Mouse (Mus musculus): ENCODE data around the gene Nostrin. TPM values are rescaled to one million over a fixed set of nuclear protein-coding genes. Genes with fewer than 3 reads are reported as not detected.

Nostrin gene
- polyA plus RNA-seq, 1 experiment from 2014 or later, result 0.10 TPM

DNA sequence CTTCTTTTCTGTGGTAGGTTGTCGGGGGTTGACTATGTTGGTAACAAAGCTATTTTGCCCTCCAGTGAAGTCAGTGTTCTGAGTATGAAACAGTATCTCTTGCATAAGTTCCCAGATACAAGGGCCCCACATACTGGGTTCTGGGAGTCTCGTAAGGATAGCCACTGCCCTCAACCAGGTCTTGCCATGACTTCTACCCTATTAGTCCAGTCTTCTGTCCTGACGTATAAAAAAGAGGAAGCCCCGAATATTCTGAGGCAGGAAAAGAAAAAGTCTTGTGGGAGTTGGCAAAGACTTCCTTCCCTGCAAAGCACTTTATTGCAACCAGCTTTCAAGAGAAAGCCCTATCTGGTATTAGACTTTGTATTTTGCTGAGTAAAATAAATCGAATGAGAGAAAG lies 26.4 kb upstream of the Nostrin start:
- ChIA-PET CTCF (interaction anchor here (1.5 kb wide), 1 partner anchor 14 kb away, joined by 3 read pairs; no protein-coding TSS in a partner anchor), POLR2A (no interaction called here)
- ATAC-seq (no peak), DNase-seq (ENCODE audit: low read depth, low spot score) (no peak)
- in situ Hi-C loops (cut with MboI; ENCODE audit: low pct_unique_long_range_greater_than_20kb), result loop anchor here (5.0 to 25.0 kb wide), 3 partner anchors 327 to 547 kb away; no protein-coding TSS in a partner anchor
- H3K27me3 ChIP-seq, result no peaks in the 10 kb centered on the region
- TF ChIP-seq CTCF (IDR thresholded peaks at IDR 0.05), result no peak

DNA sequence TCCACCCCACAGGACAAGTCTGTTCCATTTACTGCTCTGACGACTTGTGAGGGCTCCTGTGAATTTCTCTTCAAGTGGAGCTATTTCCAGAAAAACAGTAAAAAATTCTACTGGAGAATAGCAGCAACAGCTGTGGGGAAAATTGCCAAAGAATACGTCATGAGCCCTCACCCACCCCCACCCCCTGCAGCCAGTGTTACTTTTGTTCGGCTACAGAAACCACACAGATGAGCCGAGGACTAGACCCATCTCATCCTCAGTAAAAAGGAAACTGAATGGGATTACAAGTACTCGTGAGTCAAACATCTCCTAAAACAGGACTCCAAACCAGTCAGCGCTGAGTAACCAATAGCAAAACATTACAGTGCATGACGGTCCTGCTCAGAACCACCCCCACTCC lies 25.9 kb upstream of the Nostrin start:
- ChIA-PET CTCF (interaction anchor here (1.5 kb wide), 1 partner anchor 14 kb away, joined by 3 read pairs; no protein-coding TSS in a partner anchor), POLR2A (no interaction called here)
- H3K27me3 ChIP-seq, result no peaks in the 10 kb centered on the region
- ATAC-seq (peak; percentile 35), DNase-seq (ENCODE audit: low read depth, low spot score) (no peak)
- TF ChIP-seq CTCF (IDR thresholded peaks at IDR 0.05), result no peak
- in situ Hi-C loops (cut with MboI; ENCODE audit: low pct_unique_long_range_greater_than_20kb), result loop anchor here (5.0 to 25.0 kb wide), 3 partner anchors 327 to 547 kb away; no protein-coding TSS in a partner anchor

DNA sequence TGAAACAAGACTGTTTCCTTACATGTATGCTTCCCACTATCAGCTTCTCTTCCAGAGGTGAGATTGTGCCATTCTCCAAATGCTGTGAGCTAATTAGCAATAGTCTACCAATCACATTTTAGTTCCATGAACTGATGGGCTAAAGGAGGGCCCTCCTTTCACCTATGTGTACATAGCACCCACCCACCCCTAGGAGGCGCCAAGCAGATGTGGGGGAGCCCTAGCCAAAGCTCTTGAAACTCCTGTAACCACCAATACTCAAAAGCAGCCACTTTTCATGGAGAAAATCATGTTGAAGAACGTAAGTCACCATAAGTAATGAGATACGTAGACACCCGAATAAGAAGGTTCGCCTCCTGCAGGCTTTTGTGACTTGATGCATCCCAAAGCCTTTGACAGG lies 23.0 kb upstream of the Nostrin start:
- no peaks in the 10 kb centered on the region for H3K27me3 ChIP-seq
- CTCF ChIA-PET, result interaction anchor here (1.3 kb wide), 1 partner anchor 23 kb away, joined by 3 read pairs; the partner anchor contains the start of gene Nostrin
- POLR2A ChIA-PET, result no interaction called here
- DNase-seq (ENCODE audit: low read depth, low spot score) (no peak), ATAC-seq (no peak)
- peak; percentile 42 for TF ChIP-seq CTCF (IDR thresholded peaks at IDR 0.05)
- in situ Hi-C loops (cut with MboI; ENCODE audit: low pct_unique_long_range_greater_than_20kb), result loop anchor here (25.0 kb wide), 2 partner anchors 325 to 550 kb away; no protein-coding TSS in a partner anchor

DNA sequence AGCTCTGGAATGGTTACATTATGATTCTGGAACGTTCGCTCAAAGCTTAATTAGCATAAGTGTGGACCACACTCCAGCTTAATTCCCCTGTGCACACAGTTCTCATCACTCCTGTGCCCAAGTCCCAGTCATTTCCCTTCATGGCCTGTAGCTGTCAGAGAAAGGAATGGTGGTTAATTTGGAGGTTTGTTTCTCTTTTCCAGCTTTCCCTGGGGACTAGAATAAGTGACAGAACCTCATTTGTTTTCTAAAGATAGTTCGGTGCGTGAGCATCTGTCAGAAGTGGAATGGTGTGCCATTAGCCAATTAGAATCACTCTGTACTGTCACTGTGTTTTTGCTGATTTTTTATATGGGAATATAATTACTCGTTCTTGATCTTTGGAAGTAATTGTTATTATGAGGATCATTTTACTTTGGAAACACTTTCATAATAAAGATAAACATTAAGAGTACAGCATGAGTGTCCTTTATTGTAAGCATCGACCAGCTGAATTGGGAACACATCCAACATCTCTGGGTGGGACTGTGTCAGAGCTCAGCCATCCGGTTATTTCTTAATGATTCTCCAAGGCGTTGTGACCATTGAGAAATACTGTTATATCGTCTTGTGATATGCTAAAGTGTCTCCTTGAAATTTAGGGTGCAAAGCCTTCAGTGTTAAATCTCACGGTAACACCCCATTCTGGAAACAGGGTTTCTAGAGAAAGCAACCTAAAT lies 21.6 kb upstream of the Nostrin start:
- no peaks in the 10 kb centered on the region for H3K27me3 ChIP-seq
- no peak for ATAC-seq
- TF ChIP-seq CTCF (IDR thresholded peaks at IDR 0.05), result no peak
- CTCF ChIA-PET, result interaction anchor here (1.3 to 1.4 kb wide), 2 partner anchors 12 to 22 kb away, joined by 3 to 4 read pairs; partner anchors contain the start of gene Nostrin
- DNase-seq (ENCODE audit: low read depth, low spot score), result no peak
- in situ Hi-C loops (cut with MboI; ENCODE audit: low pct_unique_long_range_greater_than_20kb), result loop anchor here (25.0 kb wide), 2 partner anchors 323 to 552 kb away; no protein-coding TSS in a partner anchor
- POLR2A ChIA-PET, result interaction anchor here (0.8 kb wide), 1 partner anchor 36 kb away, joined by 4 read pairs; no protein-coding TSS in a partner anchor

DNA sequence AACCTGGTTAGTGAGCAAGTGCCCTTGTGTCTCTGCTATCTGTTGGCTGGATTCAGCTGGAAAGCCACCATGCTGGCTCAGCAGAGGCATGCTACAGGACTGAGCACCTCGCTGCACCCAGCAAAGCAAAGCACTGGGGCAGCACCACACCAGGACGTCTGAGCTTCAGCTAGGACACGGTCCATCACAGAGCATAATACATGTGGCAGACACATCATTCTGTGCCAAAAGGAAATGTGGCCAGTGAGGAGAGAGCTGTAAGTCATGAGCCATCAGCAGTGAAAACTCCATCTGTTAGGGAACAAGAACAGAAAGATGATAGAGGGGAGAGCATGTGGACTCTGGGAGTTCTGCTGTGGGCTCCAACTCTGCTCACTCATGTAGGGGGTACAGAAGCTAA lies 19.7 kb upstream of the Nostrin start:
- no peak for DNase-seq (ENCODE audit: low read depth, low spot score)
- TF ChIP-seq CTCF (IDR thresholded peaks at IDR 0.05), result no peak
- H3K27me3 ChIP-seq, result no peaks in the 10 kb centered on the region
- in situ Hi-C loops (cut with MboI; ENCODE audit: low pct_unique_long_range_greater_than_20kb), result loop anchor here (25.0 kb wide), 2 partner anchors 321 to 554 kb away; no protein-coding TSS in a partner anchor
- ChIA-PET CTCF (no interaction called here), POLR2A (no interaction called here)
- ATAC-seq, result no peak

DNA sequence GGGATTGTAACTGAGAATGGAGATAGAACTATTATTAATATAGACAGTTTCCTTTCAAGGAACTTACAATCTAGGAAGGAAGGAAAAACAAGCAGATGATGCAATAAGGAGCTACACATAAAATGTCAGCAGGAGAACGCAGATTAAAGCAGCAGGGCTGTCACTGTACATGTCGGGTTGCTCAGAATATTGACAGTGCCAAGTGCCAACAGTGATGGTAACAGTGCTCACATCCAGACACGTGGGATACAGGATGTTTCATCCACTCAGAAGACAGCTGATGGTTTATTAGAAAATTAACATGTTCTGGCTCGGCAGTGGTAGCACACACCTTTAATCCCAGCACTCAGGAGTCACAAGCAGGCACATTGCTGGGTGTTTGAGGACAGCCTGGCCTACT lies 18.8 kb upstream of the Nostrin start:
- no peak for ATAC-seq
- H3K27me3 ChIP-seq, result no peaks in the 10 kb centered on the region
- TF ChIP-seq CTCF (IDR thresholded peaks at IDR 0.05), result no peak
- ChIA-PET POLR2A (no interaction called here), CTCF (interaction anchor here (0.9 kb wide), 1 partner anchor 9 kb away, joined by 3 read pairs; no protein-coding TSS in a partner anchor)
- in situ Hi-C loops (cut with MboI; ENCODE audit: low pct_unique_long_range_greater_than_20kb), result loop anchor here (25.0 kb wide), 2 partner anchors 321 to 554 kb away; no protein-coding TSS in a partner anchor
- no peak for DNase-seq (ENCODE audit: low read depth, low spot score)

DNA sequence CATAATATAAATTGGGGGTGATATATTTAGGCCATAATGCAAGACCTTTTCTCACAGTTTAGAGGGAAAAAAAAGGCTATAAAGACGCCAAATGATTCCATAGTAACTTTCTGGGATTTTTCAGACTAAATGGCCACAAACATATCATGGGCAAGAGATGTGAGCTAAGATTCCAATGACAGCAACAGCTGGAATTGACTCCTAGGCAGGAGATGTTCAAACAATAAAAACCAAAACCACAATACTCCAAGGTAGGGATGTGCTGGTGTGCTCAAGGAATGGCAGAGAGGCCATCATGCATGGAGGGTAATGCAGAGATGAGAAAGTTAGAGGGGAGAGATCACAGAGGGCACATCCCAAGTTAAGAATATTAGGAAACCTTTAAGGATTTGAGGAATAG lies 16.6 kb upstream of the Nostrin start:
- no peak for ATAC-seq
- no peak for TF ChIP-seq CTCF (IDR thresholded peaks at IDR 0.05)
- H3K27me3 ChIP-seq, result no peaks in the 10 kb centered on the region
- DNase-seq (ENCODE audit: low read depth, low spot score), result no peak
- in situ Hi-C loops (cut with MboI; ENCODE audit: low pct_unique_long_range_greater_than_20kb), result loop anchor here (25.0 kb wide), 2 partner anchors 318 to 557 kb away; no protein-coding TSS in a partner anchor
- ChIA-PET CTCF (interaction anchor here (1.0 kb wide), 2 partner anchors 20 to 67 kb away, joined by 3 read pairs; no protein-coding TSS in a partner anchor), POLR2A (no interaction called here)

DNA sequence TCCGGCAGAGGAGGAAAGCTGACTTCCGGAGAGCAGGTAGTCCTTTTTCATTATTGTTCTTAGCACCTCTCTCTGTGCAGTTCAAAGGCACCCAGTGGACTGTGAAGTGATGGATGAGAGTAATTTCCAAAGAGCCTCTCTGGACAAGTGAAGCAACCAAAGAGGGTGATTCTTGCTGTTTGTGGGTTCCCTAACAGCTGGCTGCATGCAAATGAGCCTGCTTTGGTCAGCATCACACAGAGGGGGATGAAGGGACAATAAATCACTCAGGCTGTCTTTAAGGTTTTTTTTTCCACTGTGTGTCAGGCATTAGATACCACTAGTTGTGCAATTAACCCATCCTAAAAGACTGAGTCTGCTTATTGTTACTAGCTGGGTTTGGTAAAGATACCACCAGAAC lies 15.9 kb upstream of the Nostrin start:
- POLR2A ChIA-PET, result no interaction called here
- TF ChIP-seq CTCF (IDR thresholded peaks at IDR 0.05), result no peak

DNA sequence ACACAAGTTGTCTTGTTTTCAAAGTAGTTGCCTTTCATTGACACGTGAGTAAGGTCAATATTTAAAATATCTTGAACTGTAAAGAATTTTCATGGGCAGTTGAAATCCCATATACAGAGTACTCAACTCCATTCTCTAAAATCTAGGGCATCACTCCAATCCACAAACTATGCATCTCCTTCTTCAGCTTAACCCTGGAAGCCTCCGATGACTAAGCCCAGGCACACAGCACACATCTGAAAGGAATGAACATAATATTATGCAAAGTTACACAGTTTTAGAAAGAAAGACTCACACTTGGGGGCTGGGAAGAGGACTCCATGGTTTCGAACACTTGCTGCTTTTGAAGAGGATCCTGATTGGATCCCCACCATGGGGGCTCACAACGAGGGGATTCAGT lies 13.9 kb upstream of the Nostrin start:
- H3K27me3 ChIP-seq, result no peaks in the 10 kb centered on the region
- DNase-seq (ENCODE audit: low read depth, low spot score), result no peak
- ChIA-PET CTCF (no interaction called here), POLR2A (no interaction called here)
- in situ Hi-C loops (cut with MboI; ENCODE audit: low pct_unique_long_range_greater_than_20kb), result loop anchor here (25.0 kb wide), 2 partner anchors 316 to 559 kb away; no protein-coding TSS in a partner anchor
- TF ChIP-seq CTCF (IDR thresholded peaks at IDR 0.05), result peak; percentile 7
- ATAC-seq, result no peak

More for the DNA sequence above, 15.9 kb upstream of the Nostrin start:
- DNase-seq (ENCODE audit: low read depth, low spot score), result no peak
- no peaks in the 10 kb centered on the region for H3K27me3 ChIP-seq
- CTCF ChIA-PET, result interaction anchor here (1.0 kb wide), 1 partner anchor 68 kb away, joined by 3 read pairs; no protein-coding TSS in a partner anchor
- in situ Hi-C loops (cut with MboI; ENCODE audit: low pct_unique_long_range_greater_than_20kb), result loop anchor here (25.0 kb wide), 2 partner anchors 318 to 557 kb away; no protein-coding TSS in a partner anchor
- no peak for ATAC-seq

DNA sequence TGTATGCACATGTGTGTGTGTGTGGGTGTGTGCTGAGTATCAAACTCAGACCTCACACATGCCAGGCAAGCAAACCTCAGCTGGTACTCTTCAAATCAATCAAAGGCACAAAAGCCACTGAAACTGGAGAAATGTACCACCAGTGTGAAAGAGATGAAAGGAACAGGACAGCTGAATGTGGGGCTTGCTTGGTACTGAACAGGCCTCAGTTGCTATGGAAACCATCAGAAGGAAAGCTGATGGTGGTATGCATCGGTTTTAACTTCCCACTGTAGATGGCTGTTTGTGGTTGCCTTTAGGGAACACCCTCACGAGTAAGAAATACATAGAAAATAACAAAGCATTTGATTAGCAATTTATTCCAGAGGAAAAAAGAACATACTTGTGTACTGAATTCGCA lies 10.2 kb upstream of the Nostrin start:
- DNase-seq (ENCODE audit: low read depth, low spot score), result no peak
- in situ Hi-C loops (cut with MboI; ENCODE audit: low pct_unique_long_range_greater_than_20kb), result no loop called here
- CTCF ChIA-PET, result no interaction called here
- no peaks in the 10 kb centered on the region for H3K27me3 ChIP-seq
- no peak for ATAC-seq
- TF ChIP-seq CTCF (IDR thresholded peaks at IDR 0.05), result no peak
- POLR2A ChIA-PET, result no interaction called here

DNA sequence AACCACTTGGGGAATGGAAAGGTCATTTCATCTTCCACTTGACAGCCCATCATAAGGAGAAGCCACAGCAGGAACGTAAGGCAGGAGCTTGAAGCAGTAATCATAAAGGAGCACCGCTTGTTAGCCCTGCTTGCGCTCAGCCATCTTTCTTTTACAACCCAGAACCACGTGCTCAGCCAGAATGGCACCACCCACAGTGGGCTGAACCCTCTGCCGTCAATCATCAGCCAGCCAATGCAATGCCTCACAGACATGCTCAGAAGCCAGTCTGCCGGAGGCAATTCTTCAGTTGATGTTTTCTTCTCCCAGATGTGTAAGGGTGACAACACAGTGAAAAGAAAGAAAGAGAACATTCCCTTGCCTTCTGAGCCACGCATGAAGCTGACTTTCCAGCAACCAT lies 7.3 kb upstream of the Nostrin start:
- in situ Hi-C loops (cut with MboI; ENCODE audit: low pct_unique_long_range_greater_than_20kb), result no loop called here
- TF ChIP-seq CTCF (IDR thresholded peaks at IDR 0.05), result no peak
- H3K27me3 ChIP-seq, result no peaks in the 10 kb centered on the region
- ATAC-seq, result no peak
- DNase-seq (ENCODE audit: low read depth, low spot score), result no peak
- CTCF ChIA-PET, result interaction anchor here (1.5 kb wide), 1 partner anchor 10 kb away, joined by 3 read pairs; no protein-coding TSS in a partner anchor
- POLR2A ChIA-PET, result no interaction called here
